ENCODE assay signal across 9 mouse cellular contexts in genomic region chr17:78322369-78323335, GRCm38 (mm10).
DNase-seq lines count a peak whose midpoint lies in the region; ATAC-seq and TF ChIP-seq lines count a peak whose summit lies in the region.
"Had no signal": no experiment of that assay in that cellular context is flagged by ENCODE, and none has a peak within 500 bp of the region (broad histone marks: within the 10 kb centered on the region; RNA-seq: fewer than 3 reads in every experiment).

No protein-coding gene starts in this region.

- no peaks in the 10 kb centered on the region for H3K27me3 ChIP-seq in hindbrain, postnatal 0 days (ENCODE audit: insufficient read depth, low read length)
- H3K27me3 ChIP-seq in hindbrain, embryonic 14.5 days (ENCODE audit: control insufficient read depth, insufficient read depth, low read length), result no peaks in the 10 kb centered on the region
- no peaks in the 10 kb centered on the region for H3K27me3 ChIP-seq in embryonic facial prominence, embryonic 12.5 days
- H3K27me3 ChIP-seq in lung, postnatal 0 days (replicated peaks; ENCODE audit: insufficient read depth, low read length), result peaks cover 3% of the 10 kb centered on the region; the same call in 1 of the 2 replicates

- 43% methylated on average over 18 of the region's 18 CpGs for WGBS in hindbrain, postnatal 0 days
- 60% methylated on average over 18 of the region's 18 CpGs for WGBS in hindbrain, embryonic 14.5 days
- WGBS in embryonic facial prominence, embryonic 12.5 days, result 34% methylated on average over 18 of the region's 18 CpGs
- WGBS in lung, postnatal 0 days, result 23% methylated on average over 18 of the region's 18 CpGs

- H3K4me3 ChIP-seq in hindbrain, postnatal 0 days (ENCODE audit: low read length), result no peak overlapping the region
- no peak overlapping the region for H3K4me3 ChIP-seq in hindbrain, embryonic 14.5 days (replicated peaks; ENCODE audit: low read length)
- H3K4me3 ChIP-seq in embryonic facial prominence, embryonic 12.5 days, result no peak overlapping the region
- no peak overlapping the region for H3K4me3 ChIP-seq in lung, postnatal 0 days (ENCODE audit: low read depth, low read length)

- no peak overlapping the region for H3K9ac ChIP-seq in hindbrain, postnatal 0 days (replicated peaks; ENCODE audit: low read length)
- H3K9ac ChIP-seq in hindbrain, embryonic 14.5 days, result no peak overlapping the region
- no peak overlapping the region for H3K9ac ChIP-seq in embryonic facial prominence, embryonic 12.5 days
- no peak overlapping the region for H3K9ac ChIP-seq in lung, postnatal 0 days (replicated peaks; ENCODE audit: low read depth)

- no peak for TF ChIP-seq CTCF in hindbrain, postnatal 0 days (IDR thresholded peaks at IDR 0.05; ENCODE audit: low read depth)
- no peak for TF ChIP-seq CTCF in lung, postnatal 0 days (IDR thresholded peaks at IDR 0.05)

- peak; percentile 60; the same call in 1 of the 2 replicates for TF ChIP-seq EP300 in lung, postnatal 0 days (IDR thresholded peaks at IDR 0.05)

- peak; percentile 16 for DNase-seq in hindbrain, postnatal 0 days (ENCODE audit: low spot score)
- DNase-seq in hindbrain, embryonic 14.5 days (ENCODE audit: low spot score), result no peak
- peak; percentile 8 for DNase-seq in adipocyte (ENCODE audit: low spot score)
- peak; percentile 64 for DNase-seq in lung, postnatal 0 days (ENCODE audit: low spot score)
- no peak for DNase-seq in cerebellum, postnatal 4 days (ENCODE audit: low spot score in 2 of 2)
- no peak for DNase-seq in cerebellum, adult 9-11 months
- DNase-seq in cerebellum, postnatal 10 days, result no peak
- DNase-seq: cerebellum, postnatal 14 days had no signal

- no peak overlapping the region for H3K27ac ChIP-seq in hindbrain, postnatal 0 days
- no peak overlapping the region for H3K27ac ChIP-seq in hindbrain, embryonic 14.5 days
- peak overlapping the region; percentile 30; the same call in 1 of the 2 replicates for H3K27ac ChIP-seq in embryonic facial prominence, embryonic 12.5 days
- no peak overlapping the region for H3K27ac ChIP-seq in lung, postnatal 0 days (ENCODE audit: low read length)

- no peak for ATAC-seq in hindbrain, postnatal 0 days
- ATAC-seq in hindbrain, embryonic 14.5 days (ENCODE audit: low FRiP score), result no peak
- ATAC-seq in embryonic facial prominence, embryonic 12.5 days (ENCODE audit: insufficient number of reproducible peaks, insufficient read depth, low FRiP score, low TSS enrichment), result no peak
- peak; percentile 42; the same call in 1 of the 2 replicates for ATAC-seq in lung, postnatal 0 days

- no peaks in the 10 kb centered on the region for H3K36me3 ChIP-seq in hindbrain, postnatal 0 days (ENCODE audit: insufficient read depth, low read length)
- no peaks in the 10 kb centered on the region; the same call in 1 of the 2 replicates for H3K36me3 ChIP-seq in hindbrain, embryonic 14.5 days (replicated peaks; ENCODE audit: control insufficient read depth, insufficient read depth)
- H3K36me3 ChIP-seq in embryonic facial prominence, embryonic 12.5 days, result no peaks in the 10 kb centered on the region; the same call in 1 of the 2 replicates
- H3K36me3 ChIP-seq in lung, postnatal 0 days (ENCODE audit: insufficient read depth, low read length), result no peaks in the 10 kb centered on the region

- H3K4me2 ChIP-seq in hindbrain, postnatal 0 days (ENCODE audit: low read depth, low read length), result no peak overlapping the region
- no peak overlapping the region for H3K4me2 ChIP-seq in hindbrain, embryonic 14.5 days (replicated peaks)
- H3K4me2 ChIP-seq in embryonic facial prominence, embryonic 12.5 days (replicated peaks), result no peak overlapping the region
- H3K4me2 ChIP-seq in lung, postnatal 0 days (replicated peaks; ENCODE audit: low read depth, low read length), result no peak overlapping the region

- no peaks in the 10 kb centered on the region for H3K9me3 ChIP-seq in hindbrain, postnatal 0 days (ENCODE audit: low read length)
- no peaks in the 10 kb centered on the region for H3K9me3 ChIP-seq in hindbrain, embryonic 14.5 days (ENCODE audit: control insufficient read depth, low read length)
- no peaks in the 10 kb centered on the region for H3K9me3 ChIP-seq in embryonic facial prominence, embryonic 12.5 days
- no peaks in the 10 kb centered on the region for H3K9me3 ChIP-seq in lung, postnatal 0 days (ENCODE audit: low read length)

- H3K4me1 ChIP-seq in hindbrain, postnatal 0 days (ENCODE audit: insufficient read depth, low read length), result no peaks in the 10 kb centered on the region; the same call in 1 of the 2 replicates
- H3K4me1 ChIP-seq in hindbrain, embryonic 14.5 days (replicated peaks; ENCODE audit: control insufficient read depth, insufficient read depth, low read length), result peaks cover 10% of the 10 kb centered on the region; the same call in 1 of the 2 replicates
- peaks cover 7% of the 10 kb centered on the region; the same call in 1 of the 2 replicates for H3K4me1 ChIP-seq in embryonic facial prominence, embryonic 12.5 days
- H3K4me1 ChIP-seq in lung, postnatal 0 days (ENCODE audit: insufficient read depth, low read depth, low read length), result no peaks in the 10 kb centered on the region; the same call in 1 of the 2 replicates

Comparison
In these comparisons a context has a peak if more than half of its experiments do, and no peak if none do; other contexts are left out.
1. DNase-seq: peak in hindbrain, postnatal 0 days (single experiment), adipocyte (single experiment) and lung, postnatal 0 days (single experiment); none in hindbrain, embryonic 14.5 days (single experiment), cerebellum, postnatal 4 days (0 of 2), cerebellum, adult 9-11 months (single experiment) and cerebellum, postnatal 10 days (0 of 2).